Mouse (Mus musculus): Measurements from ENCODE around the gene Magea1.
"Not testable (repeated sequence)": the region's sequence is repeated elsewhere in the genome, so short reads cannot be mapped to it uniquely, and the experiment has no call there.

DNA sequence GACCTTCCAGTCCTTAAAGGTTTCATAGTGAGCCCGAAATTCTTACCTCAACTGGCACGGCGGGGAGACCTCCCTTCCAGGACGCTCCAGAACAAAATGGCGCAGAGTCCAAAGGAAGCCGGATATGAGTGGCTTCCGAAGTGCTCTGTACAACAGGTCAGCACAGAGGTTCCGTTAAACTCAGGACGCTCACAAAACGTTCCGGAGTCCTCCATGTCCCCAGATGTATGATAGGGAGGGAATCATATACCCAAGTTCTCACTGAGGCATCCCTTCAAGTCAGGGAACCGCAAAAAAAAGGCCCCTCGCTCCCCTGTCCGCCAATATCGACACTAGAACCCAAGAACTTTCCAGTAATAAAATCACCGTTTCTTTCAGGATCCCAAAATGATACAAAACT is 26.5 kb downstream of the Magea1 start, which contains the start of gene Magea5:
- TF ChIP-seq CTCF (conservative IDR thresholded peaks at IDR 0.05; ENCODE audit: insufficient read depth, insufficient read length, low read depth, low read length); POLR2A (IDR thresholded peaks at IDR 0.05; ENCODE audit: low read depth, low read length): not testable (repeated sequence)

Measured in kidney, adult 2 months (tissue).